Mouse (Mus musculus): ENCODE data around the gene Plxnd1. TPM values are rescaled to one million over a fixed set of nuclear protein-coding genes. Genes with fewer than 3 reads are reported as not detected.
A peak's percentile ranks its signal among the peaks of the same experiment; 100 is the strongest.

Plxnd1 gene
- polyA plus RNA-seq, 1 experiment from 2014 or later = 60.8 TPM

GRCm38 (mm10) chr6:115956922-115957601, 37.7 kb downstream of the Plxnd1 start:
- Histone ChIP-seq H3K27me3 (replicated peaks) (no peaks in the 10 kb centered on the region), H3K9ac (no peak overlapping the region), H3K36me3 (peaks cover 58% of the 10 kb centered on the region), H3K4me3 (no peak overlapping the region), H3K4me2 (peak overlapping the region; percentile 9; the same call in 1 of the 2 replicates), H3K27ac (ENCODE audit: poor library complexity, severe bottlenecking) (peak overlapping the region; percentile 42), H3K9me3 (replicated peaks) (no peaks in the 10 kb centered on the region), H3K4me1 (replicated peaks) (peaks cover 51% of the 10 kb centered on the region)
- 0 out of 2 replicates have a peak, but pooled peaks have one; percentile 14 for ATAC-seq (ENCODE audit: insufficient number of reproducible peaks, low FRiP score)
- 34% methylated on average over 16 of the region's 16 CpGs for WGBS

GRCm38 (mm10) chr6:115956418-115956921, 38.3 kb downstream of the Plxnd1 start:
- Histone ChIP-seq H3K9ac (no peak overlapping the region), H3K4me2 (0 out of 2 replicates have a peak overlapping the region, but pooled peaks have one; percentile 9), H3K27me3 (replicated peaks) (no peaks in the 10 kb centered on the region), H3K27ac (ENCODE audit: poor library complexity, severe bottlenecking) (0 out of 2 replicates have a peak overlapping the region, but pooled peaks have one; percentile 42), H3K36me3 (peaks cover 52% of the 10 kb centered on the region), H3K4me3 (no peak overlapping the region), H3K9me3 (replicated peaks) (no peaks in the 10 kb centered on the region), H3K4me1 (replicated peaks) (peaks cover 47% of the 10 kb centered on the region)
- ATAC-seq (ENCODE audit: insufficient number of reproducible peaks, low FRiP score) = no peak
- 81% methylated on average over 13 of the region's 13 CpGs for WGBS

GRCm38 (mm10) chr6:115955664-115956063, 39.1 kb downstream of the Plxnd1 start:
- ATAC-seq (ENCODE audit: insufficient number of reproducible peaks, low FRiP score) = no peak
- H3K4me1 ChIP-seq (replicated peaks) = peaks cover 47% of the 10 kb centered on the region
- 80% methylated on average over 11 of the region's 11 CpGs for WGBS
- no peak overlapping the region for H3K9ac ChIP-seq
- no peaks in the 10 kb centered on the region for H3K9me3 ChIP-seq (replicated peaks)
- no peak overlapping the region for H3K27ac ChIP-seq (ENCODE audit: poor library complexity, severe bottlenecking)
- no peak overlapping the region for H3K4me3 ChIP-seq
- no peak overlapping the region for H3K4me2 ChIP-seq
- peaks cover 45% of the 10 kb centered on the region for H3K36me3 ChIP-seq
- no peaks in the 10 kb centered on the region for H3K27me3 ChIP-seq (replicated peaks)

GRCm38 (mm10) chr6:115955169-115955568, 39.6 kb downstream of the Plxnd1 start:
- Histone ChIP-seq H3K36me3 (peaks cover 40% of the 10 kb centered on the region), H3K4me3 (no peak overlapping the region), H3K9me3 (replicated peaks) (no peaks in the 10 kb centered on the region), H3K9ac (no peak overlapping the region), H3K4me2 (no peak overlapping the region), H3K27me3 (replicated peaks) (no peaks in the 10 kb centered on the region), H3K27ac (ENCODE audit: poor library complexity, severe bottlenecking) (no peak overlapping the region), H3K4me1 (replicated peaks) (peaks cover 47% of the 10 kb centered on the region)
- no peak for ATAC-seq (ENCODE audit: insufficient number of reproducible peaks, low FRiP score)
- WGBS = 91% methylated on average over 4 of the region's 4 CpGs

- Histone ChIP-seq H3K4me2 (no peak overlapping the region), H3K4me3 (no peak overlapping the region), H3K4me1 (replicated peaks) (peaks cover 44% of the 10 kb centered on the region), H3K9ac (no peak overlapping the region), H3K9me3 (replicated peaks) (no peaks in the 10 kb centered on the region), H3K36me3 (peaks cover 35% of the 10 kb centered on the region), H3K27ac (ENCODE audit: poor library complexity, severe bottlenecking) (no peak overlapping the region; the same call in 1 of the 2 replicates), H3K27me3 (replicated peaks) (no peaks in the 10 kb centered on the region)
- 81% methylated on average over 9 of the region's 9 CpGs for WGBS
- no peak for ATAC-seq (ENCODE audit: insufficient number of reproducible peaks, low FRiP score)
Observed at GRCm38 (mm10) chr6:115954506-115955074, 40.2 kb downstream of the Plxnd1 start.

- Histone ChIP-seq H3K4me2 (no peak overlapping the region), H3K9ac (no peak overlapping the region), H3K4me1 (replicated peaks) (peaks cover 45% of the 10 kb centered on the region), H3K27ac (ENCODE audit: poor library complexity, severe bottlenecking) (peak overlapping the region; percentile 3), H3K27me3 (replicated peaks) (no peaks in the 10 kb centered on the region), H3K4me3 (no peak overlapping the region), H3K9me3 (replicated peaks) (no peaks in the 10 kb centered on the region), H3K36me3 (no peaks in the 10 kb centered on the region)
- ATAC-seq (ENCODE audit: insufficient number of reproducible peaks, low FRiP score) = no peak; the same call in 1 of the 2 replicates
- WGBS = 5% methylated on average over 6 of the region's 6 CpGs
Observed at GRCm38 (mm10) chr6:115946389-115946788, 48.4 kb downstream of the Plxnd1 start.

- ATAC-seq (ENCODE audit: insufficient number of reproducible peaks, low FRiP score) = no peak
- H3K4me1 ChIP-seq (replicated peaks) = peaks cover 50% of the 10 kb centered on the region
Observed at GRCm38 (mm10) chr6:115945633-115946032, 49.2 kb downstream of the Plxnd1 start.

GRCm38 (mm10) chr6:115944638-115945037, 50.2 kb downstream of the Plxnd1 start, which contains the start of gene H1foo:
Gene H1foo (plus strand): TSS chr6:115944938.
- Histone ChIP-seq H3K27me3 (replicated peaks) (no peaks in the 10 kb centered on the region), H3K36me3 (no peaks in the 10 kb centered on the region), H3K4me2 (no peak within 1 kb of the TSS), H3K4me1 (replicated peaks) (peaks cover 50% of the 10 kb centered on the region), H3K9ac (no peak within 1 kb of the TSS), H3K4me3 (no peak within 1 kb of the TSS), H3K27ac (ENCODE audit: poor library complexity, severe bottlenecking) (no peak within 1 kb of the TSS), H3K9me3 (replicated peaks) (no peaks in the 10 kb centered on the region)
- 78% methylated on average over 5 of the region's 5 CpGs for WGBS
- no peak for ATAC-seq (ENCODE audit: insufficient number of reproducible peaks, low FRiP score)

More at GRCm38 (mm10) chr6:115945633-115946032, 49.2 kb downstream of the Plxnd1 start:
- Histone ChIP-seq H3K4me2 (no peak overlapping the region), H3K9ac (no peak overlapping the region), H3K4me3 (no peak overlapping the region), H3K27ac (ENCODE audit: poor library complexity, severe bottlenecking) (peak overlapping the region; percentile 3; the same call in 1 of the 2 replicates), H3K9me3 (replicated peaks) (no peaks in the 10 kb centered on the region), H3K27me3 (replicated peaks) (no peaks in the 10 kb centered on the region), H3K36me3 (no peaks in the 10 kb centered on the region)
- 60% methylated on average over 8 of the region's 8 CpGs for WGBS

GRCm38 (mm10) chr6:115943498-115944427, 51.0 kb downstream of the Plxnd1 start:
- peaks cover 50% of the 10 kb centered on the region for H3K4me1 ChIP-seq (replicated peaks)
- no peaks in the 10 kb centered on the region for H3K9me3 ChIP-seq (replicated peaks)
- H3K27me3 ChIP-seq (replicated peaks) = no peaks in the 10 kb centered on the region
- H3K27ac ChIP-seq (ENCODE audit: poor library complexity, severe bottlenecking) = no peak overlapping the region
- H3K4me2 ChIP-seq = no peak overlapping the region
- no peak overlapping the region for H3K9ac ChIP-seq
- H3K36me3 ChIP-seq = no peaks in the 10 kb centered on the region
- H3K4me3 ChIP-seq = no peak overlapping the region
- ATAC-seq (ENCODE audit: insufficient number of reproducible peaks, low FRiP score) = no peak
- WGBS = 38% methylated on average over 9 of the region's 9 CpGs

GRCm38 (mm10) chr6:115941128-115941527, 53.7 kb downstream of the Plxnd1 start:
- peak overlapping the region; percentile 18; the same call in 1 of the 2 replicates for H3K4me2 ChIP-seq
- H3K27ac ChIP-seq (ENCODE audit: poor library complexity, severe bottlenecking) = no peak overlapping the region
- no peak overlapping the region for H3K9ac ChIP-seq
- H3K4me1 ChIP-seq (replicated peaks) = peaks cover 30% of the 10 kb centered on the region
- H3K4me3 ChIP-seq = no peak overlapping the region
- H3K36me3 ChIP-seq = no peaks in the 10 kb centered on the region
- H3K9me3 ChIP-seq (replicated peaks) = peaks cover 9% of the 10 kb centered on the region; the same call in 1 of the 2 replicates
- no peaks in the 10 kb centered on the region for H3K27me3 ChIP-seq (replicated peaks)
- ATAC-seq (ENCODE audit: insufficient number of reproducible peaks, low FRiP score) = no peak
- 12% methylated on average over 3 of the region's 12 CpGs for WGBS
